Mouse (Mus musculus) heart, embryonic 10.5 days (tissue): ENCODE data around the gene Gm20671. TPM values are rescaled to one million over a fixed set of nuclear protein-coding genes. Genes with fewer than 3 reads are reported as not detected.
A peak's percentile ranks its signal among the peaks of the same experiment; 100 is the strongest.
"Not testable (repeated sequence)": the region's sequence is repeated elsewhere in the genome, so short reads cannot be mapped to it uniquely, and the experiment has no call there.

Experiments used
- DNase-seq: peaks from one replicate; pipeline ENCODE4 v3.0.0-alpha.2; 2017; ENCODE audit warnings: low spot score
- H3K27ac ChIP-seq: fragments of 300-500 bp; sonication (generic); 2 replicates; pipeline ENCODE4 v1.5.1; 2016; ENCODE audit warnings: mild to moderate bottlenecking
- H3K27me3 ChIP-seq: fragments of 300-500 bp; sonication (generic); 2 replicates; pipeline ENCODE4 v1.6.1; 2016; ENCODE audit warnings: mild to moderate bottlenecking; ENCODE audit not compliant: poor library complexity, insufficient read depth, severe bottlenecking
- H3K36me3 ChIP-seq: fragments of 300-500 bp; sonication (generic); 2 replicates; pipeline ENCODE4 v1.6.1; 2016; ENCODE audit warnings: mild to moderate bottlenecking, moderate library complexity
- H3K4me1 ChIP-seq: fragments of 300-500 bp; sonication (generic); 2 replicates; pipeline ENCODE4 v1.6.1; 2016; ENCODE audit warnings: mild to moderate bottlenecking
- H3K4me3 ChIP-seq: fragments of 300-500 bp; sonication (generic); 2 replicates; pipeline ENCODE4 v1.5.1; 2016; ENCODE audit warnings: mild to moderate bottlenecking, moderate library complexity
- H3K9me3 ChIP-seq: fragments of 300-500 bp; sonication (generic); 2 replicates; pipeline ENCODE4 v1.6.1; 2016; ENCODE audit warnings: mild to moderate bottlenecking, moderate library complexity
- WGBS: fragments of 180-500 bp; shearing (Covaris S2); methylation state at CpG from one replicate; pipeline ENCODE4 v1.1.7; 2016; 5-methylcytosine and 5-hydroxymethylcytosine counted together
- polyA plus RNA-seq: library from polyadenylated mRNA; unstranded; fragments of >200 nt; fragmentation: Nextera tagmentation; extraction: Ambion mirVana; gene quantifications from 2 replicates; pipeline ENCODE4 v1.2.1, GENCODE M21; 2016

Gene Gm20671
- polyA plus RNA-seq, 1 experiment from 2014 or later = not detected

DNA sequence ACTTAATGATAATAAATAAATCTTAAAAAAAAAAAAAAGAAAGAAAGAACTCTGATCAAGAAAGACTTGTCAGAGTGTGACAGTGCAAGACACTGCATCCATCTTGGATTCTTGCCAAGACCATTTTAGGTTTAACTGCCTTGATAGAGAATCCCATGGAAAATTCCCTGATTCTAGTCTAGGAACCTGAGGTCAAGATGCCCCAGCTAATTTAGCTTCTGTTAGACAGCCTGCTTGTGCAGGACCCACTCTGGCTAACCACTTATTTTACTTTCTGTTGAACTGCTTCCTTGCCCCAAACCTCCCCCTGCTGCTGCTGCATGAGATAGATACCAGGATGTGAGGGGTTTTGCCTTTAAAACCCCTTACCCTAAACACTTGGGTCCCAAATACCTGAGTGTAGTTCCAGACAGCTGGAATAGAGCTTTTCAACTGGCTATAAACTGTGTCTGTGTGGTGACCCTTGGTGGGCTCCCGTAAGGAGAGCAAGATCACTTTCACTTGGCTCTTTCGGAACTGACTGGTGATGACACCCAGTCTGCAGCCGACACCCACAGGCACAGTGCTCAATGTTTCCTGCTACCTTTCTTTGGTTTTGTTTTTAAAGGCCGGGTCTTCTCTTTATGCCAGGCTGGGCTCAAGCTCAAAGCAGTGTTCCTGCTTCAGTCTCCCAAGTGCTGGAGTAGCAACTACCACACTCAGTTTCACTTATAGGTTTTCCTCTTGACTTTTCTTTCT, 59.1 kb downstream of the Gm20671 start:
- no peak overlapping the region for H3K4me3 ChIP-seq
- H3K27ac ChIP-seq = no peak overlapping the region
- no peak for DNase-seq
- H3K9me3 ChIP-seq = no peaks in the 10 kb centered on the region
- 84% methylated on average over 4 of the region's 4 CpGs for WGBS
- H3K36me3 ChIP-seq = peaks cover 15% of the 10 kb centered on the region
- peaks cover 4% of the 10 kb centered on the region; the same call in 1 of the 2 replicates for H3K4me1 ChIP-seq
- H3K27me3 ChIP-seq = no peaks in the 10 kb centered on the region

DNA sequence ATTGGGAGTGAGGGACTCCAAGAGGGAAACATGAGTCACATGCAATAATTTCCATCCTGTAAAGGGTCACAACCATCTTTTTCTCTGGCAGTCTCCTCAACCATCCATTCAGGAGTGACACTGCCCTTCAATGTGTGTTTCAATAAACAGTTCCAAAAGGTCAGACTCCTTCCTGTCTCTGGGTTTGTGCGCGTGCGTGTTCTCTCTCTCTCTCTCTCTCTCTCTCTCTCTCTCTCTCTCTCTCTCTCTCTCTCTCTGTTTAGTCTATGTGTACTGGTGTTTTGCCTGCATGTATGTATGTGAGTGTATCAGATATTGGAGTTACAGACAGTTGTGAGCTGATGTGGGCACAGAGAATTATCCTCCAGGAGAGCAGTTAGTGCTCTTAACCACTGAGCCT, 59.9 kb downstream of the Gm20671 start:
- WGBS = 79% methylated on average over 3 of the region's 3 CpGs
- Histone ChIP-seq H3K27ac (no peak overlapping the region), H3K36me3 (peaks cover 11% of the 10 kb centered on the region), H3K4me3 (no peak overlapping the region), H3K4me1 (peaks cover 4% of the 10 kb centered on the region; the same call in 1 of the 2 replicates), H3K27me3 (no peaks in the 10 kb centered on the region), H3K9me3 (no peaks in the 10 kb centered on the region)
- DNase-seq = no peak

DNA sequence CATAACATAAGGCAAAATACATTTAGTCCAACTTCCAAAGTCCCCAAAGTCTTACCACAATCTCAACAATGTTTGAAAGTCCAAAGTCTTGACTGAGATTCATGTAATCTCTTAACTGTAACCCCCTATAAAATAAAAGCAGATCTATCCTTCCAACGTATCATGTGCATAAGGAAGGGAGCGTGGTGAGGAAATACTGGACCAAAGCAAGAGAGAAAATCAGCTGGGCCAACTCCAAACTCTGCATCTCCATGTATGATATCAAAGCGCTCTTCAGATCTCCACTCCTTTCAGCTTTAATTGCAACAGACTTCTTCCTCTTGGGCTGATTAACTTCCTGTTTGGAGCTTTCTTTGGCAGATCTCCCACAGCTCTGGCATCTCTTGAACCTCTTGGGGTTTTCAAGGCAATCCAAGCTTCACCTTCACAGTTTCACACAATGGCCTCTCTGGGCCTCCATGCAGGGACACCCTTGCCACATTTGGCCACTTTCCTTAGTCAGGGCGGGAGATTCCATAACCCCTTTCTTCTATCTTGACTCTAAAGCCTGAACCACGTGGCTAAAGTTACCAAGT, 65.3 kb downstream of the Gm20671 start:
- DNase-seq = no peak
- Histone ChIP-seq H3K27me3 (no peaks in the 10 kb centered on the region), H3K9me3 (no peaks in the 10 kb centered on the region), H3K27ac (no peak overlapping the region), H3K36me3 (peaks cover 13% of the 10 kb centered on the region), H3K4me3 (no peak overlapping the region), H3K4me1 (peaks cover 4% of the 10 kb centered on the region; the same call in 1 of the 2 replicates)
- WGBS = 80% methylated on average over 5 of the region's 5 CpGs

DNA sequence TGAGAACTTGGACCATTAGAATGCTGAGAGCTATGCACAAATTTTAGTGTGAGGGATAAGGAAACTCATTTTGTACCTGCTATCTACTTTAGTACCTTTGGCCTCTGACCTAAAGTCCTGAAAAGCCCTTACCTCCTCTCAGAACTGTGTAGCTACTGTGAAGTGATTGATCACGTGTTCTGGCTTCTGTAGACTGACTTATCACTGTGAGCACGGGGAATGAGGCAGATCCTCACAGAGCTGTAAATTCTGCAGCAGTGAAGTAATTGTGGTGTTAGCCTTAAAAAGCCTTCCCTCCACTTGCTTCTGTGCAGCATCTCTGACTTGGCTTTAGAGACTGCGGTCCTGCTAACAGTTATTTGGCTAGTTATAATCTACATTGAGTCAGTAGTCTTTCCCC, 66.1 kb downstream of the Gm20671 start:
- H3K36me3 ChIP-seq = peaks cover 17% of the 10 kb centered on the region

DNA sequence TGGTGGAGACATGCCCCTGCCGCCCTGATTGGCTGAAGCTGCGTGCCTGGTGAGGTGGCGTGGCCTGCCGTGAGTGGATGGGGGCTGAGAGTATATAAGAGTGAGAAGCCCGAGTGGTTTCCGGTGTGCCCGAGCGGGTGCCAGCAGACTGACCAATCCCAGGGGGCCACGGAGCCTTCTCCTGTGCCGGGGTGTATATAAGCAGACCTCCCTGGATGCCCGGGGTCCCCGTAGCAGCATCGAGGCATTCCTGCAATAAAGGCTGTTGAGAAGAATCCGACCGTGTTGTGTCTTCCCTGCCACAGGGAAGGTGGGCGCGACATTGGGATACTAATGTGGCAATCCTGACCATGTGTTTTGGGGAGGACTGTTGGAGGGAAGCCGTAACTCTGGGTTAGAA, 66.6 kb downstream of the Gm20671 start:
- not testable (repeated sequence) for H3K4me3 ChIP-seq, DNase-seq, H3K27me3 ChIP-seq, H3K4me1 ChIP-seq, H3K9me3 ChIP-seq, H3K27ac ChIP-seq
- peaks cover 17% of the 10 kb centered on the region for H3K36me3 ChIP-seq
- WGBS = 93% methylated on average over 18 of the region's 18 CpGs

More for the DNA sequence above, 66.1 kb downstream of the Gm20671 start:
- DNase-seq = no peak
- Histone ChIP-seq H3K4me1 (no peaks in the 10 kb centered on the region), H3K27ac (no peak overlapping the region), H3K4me3 (no peak overlapping the region), H3K9me3 (no peaks in the 10 kb centered on the region), H3K27me3 (no peaks in the 10 kb centered on the region)
- WGBS = 56% methylated on average over 3 of the region's 3 CpGs

DNA sequence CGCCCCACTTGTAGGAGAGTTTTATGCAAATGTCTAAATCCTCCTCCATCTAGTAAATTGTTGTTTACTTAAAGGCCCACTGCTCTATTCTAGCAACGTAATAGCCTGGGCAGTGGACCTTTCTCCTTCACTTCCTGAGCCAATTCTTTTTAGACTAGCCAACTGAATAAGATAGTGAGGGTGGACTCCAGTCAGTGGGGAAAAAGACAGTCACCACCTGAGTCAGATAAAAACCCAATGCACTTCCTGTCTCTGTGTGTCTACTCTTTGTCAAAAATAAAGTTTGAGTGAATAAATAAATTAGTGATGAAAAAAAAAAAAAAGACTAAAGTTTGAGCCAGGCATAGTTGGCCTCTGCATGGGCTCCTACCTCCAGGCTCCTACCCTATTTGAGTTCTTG, 67.2 kb downstream of the Gm20671 start:
- 74% methylated on average over 2 of the region's 2 CpGs for WGBS
- Histone ChIP-seq H3K9me3 (no peaks in the 10 kb centered on the region), H3K27me3 (no peaks in the 10 kb centered on the region), H3K4me3 (no peak overlapping the region), H3K4me1 (no peaks in the 10 kb centered on the region), H3K27ac (no peak overlapping the region), H3K36me3 (peaks cover 17% of the 10 kb centered on the region)
- no peak for DNase-seq

DNA sequence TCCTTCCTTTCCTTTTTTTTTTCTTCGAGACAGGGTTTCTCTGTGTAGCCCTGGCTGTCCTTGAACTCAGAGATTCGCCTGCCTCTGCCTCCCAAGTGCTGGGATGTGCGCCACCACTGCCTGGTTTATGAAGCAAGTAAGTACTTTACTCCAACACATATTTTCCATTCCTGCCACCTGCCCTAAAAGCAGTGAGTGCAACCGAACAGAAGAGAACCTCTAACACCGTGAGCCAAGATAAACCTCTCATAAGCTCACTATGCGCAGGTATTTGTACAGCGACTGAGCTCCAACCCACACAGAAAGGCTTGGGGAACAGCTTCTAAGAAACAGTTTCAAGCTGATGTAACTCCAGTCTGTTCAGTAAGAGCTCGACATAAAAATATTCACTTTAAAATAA, 70.8 kb downstream of the Gm20671 start:
- H3K36me3 ChIP-seq = peaks cover 5% of the 10 kb centered on the region; the same call in 1 of the 2 replicates
- H3K4me1 ChIP-seq = peaks cover 4% of the 10 kb centered on the region; the same call in 1 of the 2 replicates
- H3K27ac ChIP-seq = no peak overlapping the region
- WGBS = 90% methylated on average over 8 of the region's 8 CpGs
- H3K9me3 ChIP-seq = no peaks in the 10 kb centered on the region
- no peak for DNase-seq
- no peaks in the 10 kb centered on the region for H3K27me3 ChIP-seq
- H3K4me3 ChIP-seq = no peak overlapping the region

DNA sequence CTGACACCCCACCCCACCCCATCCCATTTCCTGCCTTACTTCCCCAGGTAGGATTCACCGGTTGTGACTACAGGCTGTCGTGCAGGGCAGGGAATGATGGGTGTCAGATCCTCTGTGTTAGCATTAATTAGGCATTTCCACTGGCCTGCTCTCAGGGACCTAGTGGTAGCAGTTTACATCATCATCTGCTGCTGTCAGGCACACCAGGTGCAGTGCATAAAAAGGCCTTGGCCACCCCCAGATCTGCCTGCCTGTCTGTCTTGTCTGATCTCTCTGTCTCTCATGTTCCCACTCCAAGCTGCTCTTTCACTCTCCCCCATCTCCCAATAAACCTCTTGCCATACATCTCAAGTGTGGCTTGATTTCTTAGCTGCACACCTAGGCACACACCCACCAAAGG, 75.2 kb downstream of the Gm20671 start:
- Histone ChIP-seq H3K36me3 (0 out of 2 replicates have a peak, but pooled peaks cover 5% of the 10 kb centered on the region), H3K4me1 (peaks cover 10% of the 10 kb centered on the region), H3K9me3 (no peaks in the 10 kb centered on the region), H3K27ac (no peak overlapping the region), H3K4me3 (no peak overlapping the region), H3K27me3 (no peaks in the 10 kb centered on the region)
- no peak for DNase-seq
- 65% methylated on average over 2 of the region's 2 CpGs for WGBS

DNA sequence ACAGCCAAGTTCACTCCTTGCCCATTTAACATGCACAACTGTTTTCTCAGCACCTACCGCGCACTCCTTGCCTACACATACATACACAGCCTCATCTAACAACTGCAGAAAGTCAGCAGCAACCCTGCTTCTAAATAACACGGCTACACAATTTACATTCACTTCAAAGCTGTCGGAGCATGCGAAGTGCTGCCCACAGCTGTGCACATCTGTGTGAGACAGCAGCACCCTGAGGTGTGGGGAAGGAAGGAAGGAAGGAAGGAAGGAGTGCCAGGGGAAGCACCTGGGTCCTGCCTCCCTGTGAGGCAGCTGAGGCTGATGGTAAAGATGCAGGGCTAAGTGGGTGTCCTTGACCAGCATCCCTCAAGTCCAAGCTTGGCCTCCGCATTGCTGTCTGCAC, 78.0 kb downstream of the Gm20671 start:
- H3K9me3 ChIP-seq = no peaks in the 10 kb centered on the region
- peaks cover 36% of the 10 kb centered on the region for H3K4me1 ChIP-seq
- no peaks in the 10 kb centered on the region for H3K27me3 ChIP-seq
- WGBS = 92% methylated on average over 6 of the region's 6 CpGs
- H3K4me3 ChIP-seq = no peak overlapping the region
- H3K36me3 ChIP-seq = no peaks in the 10 kb centered on the region; the same call in 1 of the 2 replicates
- H3K27ac ChIP-seq = no peak overlapping the region
- DNase-seq = no peak

DNA sequence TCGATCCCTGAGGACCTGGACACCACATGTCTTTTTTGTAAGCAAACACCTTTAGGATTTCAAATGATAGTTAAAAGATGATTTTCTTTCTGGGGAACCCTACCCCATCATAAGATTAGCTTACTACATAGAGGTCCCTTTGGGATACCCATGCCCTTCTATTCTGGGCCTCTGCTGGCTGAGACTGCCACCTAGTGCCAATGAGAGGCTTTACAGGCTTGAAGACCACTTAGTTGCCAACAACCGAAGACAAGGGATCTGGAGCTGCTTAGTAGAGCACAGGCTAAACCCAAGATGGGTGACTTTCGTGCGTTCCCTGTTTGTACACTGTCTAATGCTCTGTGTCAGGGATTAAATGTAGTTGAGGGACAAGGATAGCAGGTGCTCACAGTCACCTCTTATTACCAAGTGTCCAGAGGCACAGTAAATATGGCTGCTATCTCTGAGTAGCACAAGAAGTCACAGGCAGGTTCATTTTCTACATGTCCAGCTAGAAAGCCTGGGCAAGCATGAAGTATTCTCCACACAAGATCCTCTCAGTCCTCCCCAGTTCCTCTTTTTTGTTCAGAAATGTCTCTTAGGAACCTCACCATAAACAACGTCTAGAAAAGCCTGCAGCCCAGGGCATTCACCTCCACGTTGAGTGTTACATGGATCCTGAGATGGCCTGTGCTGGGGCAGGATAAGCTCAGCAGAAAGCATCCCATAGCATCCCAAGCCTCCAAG, 79.1 kb downstream of the Gm20671 start:
- Histone ChIP-seq H3K36me3 (no peaks in the 10 kb centered on the region; the same call in 1 of the 2 replicates), H3K27me3 (no peaks in the 10 kb centered on the region), H3K4me1 (peaks cover 40% of the 10 kb centered on the region), H3K9me3 (no peaks in the 10 kb centered on the region), H3K27ac (no peak overlapping the region), H3K4me3 (no peak overlapping the region)
- WGBS = 62% methylated on average over 6 of the region's 6 CpGs
- DNase-seq = no peak

DNA sequence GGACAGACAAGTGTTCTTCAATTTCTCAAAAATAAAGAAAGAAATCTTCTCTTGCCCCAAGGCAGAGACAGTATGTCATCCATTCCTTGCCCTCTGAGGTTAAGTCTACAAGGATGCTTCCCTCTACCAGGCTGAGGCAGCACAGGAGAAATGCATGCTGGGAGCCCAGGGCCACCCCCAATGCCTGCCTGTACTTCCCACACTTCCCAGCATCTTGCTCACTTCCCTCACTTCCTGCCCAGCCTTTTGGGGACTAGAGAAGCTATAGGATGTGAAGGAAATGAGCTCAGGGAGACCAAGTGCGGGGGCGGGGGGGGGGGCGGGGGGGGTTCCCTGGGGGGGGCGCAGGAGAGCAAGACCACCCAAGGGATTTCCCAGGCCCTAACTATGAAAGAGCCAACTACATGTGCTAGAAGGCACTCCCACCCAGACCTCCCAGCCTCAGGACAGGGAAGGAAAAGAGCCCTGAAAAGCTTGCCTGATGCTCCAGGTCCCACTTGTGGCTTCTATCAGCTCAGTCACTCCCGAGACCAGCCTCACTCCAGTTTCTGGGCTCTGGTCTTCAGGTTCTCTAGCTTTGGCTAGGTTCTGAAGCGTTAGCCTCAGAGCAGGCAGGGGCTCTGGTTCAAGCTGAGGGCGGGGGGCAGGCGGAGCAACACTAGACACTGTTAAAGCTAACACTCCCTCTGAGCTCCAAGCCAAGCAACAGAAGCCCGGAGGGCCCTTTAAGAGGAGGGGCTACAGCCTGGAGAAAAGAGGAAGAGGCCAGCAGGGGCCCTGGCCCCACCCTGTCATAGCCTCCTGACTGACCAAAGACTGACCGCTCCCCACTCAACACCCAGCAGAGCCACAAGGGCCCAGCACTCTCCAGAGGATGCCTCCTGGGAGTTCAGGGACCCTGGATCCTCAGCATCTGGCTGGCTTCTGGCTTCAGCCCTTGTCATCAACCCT, 80.9 kb downstream of the Gm20671 start:
- Histone ChIP-seq H3K36me3 (peaks cover 5% of the 10 kb centered on the region), H3K27ac (peak overlapping the region; percentile 83), H3K4me1 (peaks cover 48% of the 10 kb centered on the region), H3K9me3 (no peaks in the 10 kb centered on the region), H3K4me3 (peak overlapping the region; percentile 63), H3K27me3 (no peaks in the 10 kb centered on the region)
- DNase-seq = peak; percentile 92
- WGBS = 3% methylated on average over 10 of the region's 10 CpGs

DNA sequence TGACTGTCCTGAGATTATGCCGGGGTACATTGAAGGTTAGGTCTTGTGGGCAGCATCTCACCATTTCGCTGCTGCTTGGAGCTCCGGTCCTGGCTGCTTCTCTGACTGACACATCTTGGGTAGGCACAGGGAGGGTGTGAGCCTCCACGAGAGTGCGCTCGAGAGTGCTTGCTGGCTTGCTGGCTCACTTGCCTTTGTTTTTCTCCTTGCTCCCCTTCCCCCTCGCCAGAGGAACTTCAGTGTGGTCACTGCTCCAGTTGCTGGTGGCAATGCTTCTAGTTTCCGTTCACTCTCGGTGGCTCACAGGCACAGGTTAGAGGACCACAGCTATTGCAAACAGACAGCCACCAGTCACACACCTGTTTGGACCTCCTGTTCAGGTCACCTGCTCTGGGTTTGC, 84.8 kb downstream of the Gm20671 start:
- H3K36me3 ChIP-seq = peaks cover 33% of the 10 kb centered on the region
- H3K4me3 ChIP-seq = no peak overlapping the region
- DNase-seq = no peak
- H3K9me3 ChIP-seq = no peaks in the 10 kb centered on the region
- peaks cover 45% of the 10 kb centered on the region for H3K4me1 ChIP-seq
- WGBS = 72% methylated on average over 9 of the region's 9 CpGs
- no peaks in the 10 kb centered on the region for H3K27me3 ChIP-seq
- no peak overlapping the region for H3K27ac ChIP-seq
